Mouse (Mus musculus): ENCODE measurements around the gene Supt4a.

GRCm38 (mm10) chr11:87760301-87761081, 23.1 kb downstream of the Supt4a start, which contains the start of gene Tspoap1:
- no peak for TF ChIP-seq CTCF (IDR thresholded peaks at IDR 0.05)
- no peak for TF ChIP-seq EP300 (IDR thresholded peaks at IDR 0.05)
